Mouse (Mus musculus): Measurements from ENCODE around the gene Rnf183.
A peak's percentile ranks its signal among the peaks of the same experiment; 100 is the strongest.

GRCm38 (mm10) chr4:62454995-62455394, 19.9 kb upstream of the Rnf183 start:
- peak; percentile 90 for TF ChIP-seq SMC3 (IDR thresholded peaks at IDR 0.05; ENCODE audit: low read depth, low read length)
- TF ChIP-seq JUND (IDR thresholded peaks at IDR 0.05; ENCODE audit: low read depth, low read length), result no peak
- no peak for TF ChIP-seq EP300 (IDR thresholded peaks at IDR 0.05; ENCODE audit: low read depth in 1 of 2, low read length in 2 of 2)
- no peak for TF ChIP-seq RCOR1 (IDR thresholded peaks at IDR 0.05; ENCODE audit: low read depth, low read length)
- peak; percentile 52 to 72 (median 67) for TF ChIP-seq CTCF (IDR thresholded peaks at IDR 0.05 in 2 of 3, conservative IDR thresholded peaks at IDR 0.05 in 1 of 3; ENCODE audit: control insufficient read depth in 1 of 3, insufficient read depth in 1 of 3, low read depth in 2 of 3, low read length in 3 of 3, poor library complexity in 1 of 3, severe bottlenecking in 1 of 3)
- TF ChIP-seq MYC (IDR thresholded peaks at IDR 0.05; ENCODE audit: low read depth, low read length), result no peak
